Mouse (Mus musculus) liver, postnatal 0 days (tissue): ENCODE measurements at regions not wholly inside any gene's neighbourhood (a gene's known extent, or its start where the extent isn't known, plus 50 kb on each side); places are given as distances from the start of the nearest gene placed in this dataset.

Experiments used
- ATAC-seq: fragments of 200-750 bp; cut with Nextera tagmentation; 2 replicates; pipeline ENCODE4 v1.8.0; 2017; ENCODE audit warnings: mild to moderate bottlenecking, moderate library complexity
- DNase-seq: peaks from one replicate; pipeline ENCODE4 v3.0.0-alpha.2; 2016
- H3K27ac ChIP-seq: fragments of 300-500 bp; sonication (generic); 2 replicates; pipeline ENCODE4 v1.5.1; 2014; ENCODE audit warnings: antibody characterized with exemption, moderate library complexity, mild to moderate bottlenecking, low read depth
- H3K27me3 ChIP-seq: fragments of 300-500 bp; sonication (generic); 2 replicates; pipeline ENCODE4 v1.6.1; 2014; ENCODE audit warnings: low read length, control low read depth, mixed read lengths; ENCODE audit not compliant: insufficient read depth
- H3K36me3 ChIP-seq: fragments of 300-500 bp; sonication (generic); replicated peaks from 2 replicates; pipeline ENCODE4 v1.6.1; 2014; ENCODE audit warnings: mild to moderate bottlenecking, control low read depth, low read length, moderate library complexity, mixed read lengths; ENCODE audit not compliant: insufficient read depth
- H3K4me1 ChIP-seq: fragments of 300-500 bp; sonication (generic); 2 replicates; pipeline ENCODE4 v1.6.1; 2014; ENCODE audit warnings: antibody characterized with exemption, mild to moderate bottlenecking, control low read depth; ENCODE audit not compliant: insufficient read depth
- H3K4me2 ChIP-seq: fragments of 300-500 bp; sonication (generic); 2 replicates; pipeline ENCODE4 v1.6.1; 2014; ENCODE audit warnings: low read depth, mild to moderate bottlenecking, low read length, moderate library complexity, mixed read lengths
- H3K4me3 ChIP-seq: fragments of 300-500 bp; sonication (generic); 2 replicates; pipeline ENCODE4 v1.5.1; 2014; ENCODE audit warnings: low read depth, low read length
- H3K9ac ChIP-seq: fragments of 300-500 bp; sonication (generic); replicated peaks from 2 replicates; pipeline ENCODE4 v1.6.1; 2014; ENCODE audit warnings: mild to moderate bottlenecking, moderate library complexity
- H3K9me3 ChIP-seq: fragments of 300-500 bp; sonication (generic); 2 replicates; pipeline ENCODE4 v1.6.1; 2016; ENCODE audit warnings: mild to moderate bottlenecking, control low read depth, low read length, mixed read lengths
- CTCF ChIP-seq: sonication (generic); IDR thresholded peaks from 2 replicates; pipeline ENCODE4 v1.5.1; 2016; ENCODE audit warnings: antibody characterized with exemption, low read depth
- EP300 ChIP-seq: IDR thresholded peaks from 2 replicates; pipeline ENCODE4 v1.6.1; 2016; ENCODE audit warnings: antibody characterized with exemption, low read depth, mild to moderate bottlenecking
- WGBS: fragments of 180-500 bp; shearing (Covaris S2); extraction: QIAGEN DNeasy Blood & Tissue Kit; methylation state at CpG from one replicate; pipeline ENCODE4 v1.1.7; 2014; ENCODE audit not compliant: insufficient replicate concordance; 5-methylcytosine and 5-hydroxymethylcytosine counted together

DNA sequence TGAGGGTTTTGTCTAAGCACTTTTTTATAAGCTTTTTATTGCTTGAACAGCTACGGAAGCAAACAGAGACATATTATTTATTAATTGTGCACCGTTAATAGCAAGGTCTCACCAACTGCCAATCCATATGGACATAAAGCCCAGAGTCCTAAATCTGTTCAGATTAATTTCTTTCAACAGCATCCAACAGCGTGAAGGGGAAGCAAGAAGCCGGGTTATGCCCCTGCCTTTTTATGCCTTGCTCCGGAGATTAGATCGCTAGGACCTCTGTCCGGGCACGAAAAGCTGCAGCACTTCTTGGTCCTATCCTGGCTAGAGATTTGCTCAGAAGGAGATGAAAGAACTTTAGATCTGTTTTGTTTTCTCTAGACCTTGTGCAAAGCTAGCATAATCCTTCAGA, 289.6 kb upstream of the Epha7 start:
- Histone ChIP-seq H3K27me3 (no peaks in the 10 kb centered on the region), H3K9ac (no peak overlapping the region), H3K9me3 (no peaks in the 10 kb centered on the region), H3K4me3 (no peak overlapping the region), H3K4me1 (no peaks in the 10 kb centered on the region), H3K4me2 (no peak overlapping the region), H3K36me3 (no peaks in the 10 kb centered on the region), H3K27ac (no peak overlapping the region)
- DNase-seq (no peak), ATAC-seq (no peak)
- TF ChIP-seq CTCF (no peak), EP300 (no peak)
- WGBS, result 73% methylated on average over 8 of the region's 8 CpGs

- Histone ChIP-seq H3K4me3 (no peak overlapping the region), H3K4me2 (no peak overlapping the region), H3K27me3 (no peaks in the 10 kb centered on the region), H3K9me3 (no peaks in the 10 kb centered on the region), H3K9ac (no peak overlapping the region), H3K36me3 (no peaks in the 10 kb centered on the region), H3K4me1 (no peaks in the 10 kb centered on the region), H3K27ac (no peak overlapping the region)
- 16% methylated on average over 1 of the region's 1 CpGs for WGBS
- no peak for DNase-seq
- TF ChIP-seq EP300 (no peak), CTCF (no peak)
- ATAC-seq, result peak; percentile 62
Observed at GRCm38 (mm10) chr4:28542218-28542617, 270.7 kb upstream of the Epha7 start.

DNA sequence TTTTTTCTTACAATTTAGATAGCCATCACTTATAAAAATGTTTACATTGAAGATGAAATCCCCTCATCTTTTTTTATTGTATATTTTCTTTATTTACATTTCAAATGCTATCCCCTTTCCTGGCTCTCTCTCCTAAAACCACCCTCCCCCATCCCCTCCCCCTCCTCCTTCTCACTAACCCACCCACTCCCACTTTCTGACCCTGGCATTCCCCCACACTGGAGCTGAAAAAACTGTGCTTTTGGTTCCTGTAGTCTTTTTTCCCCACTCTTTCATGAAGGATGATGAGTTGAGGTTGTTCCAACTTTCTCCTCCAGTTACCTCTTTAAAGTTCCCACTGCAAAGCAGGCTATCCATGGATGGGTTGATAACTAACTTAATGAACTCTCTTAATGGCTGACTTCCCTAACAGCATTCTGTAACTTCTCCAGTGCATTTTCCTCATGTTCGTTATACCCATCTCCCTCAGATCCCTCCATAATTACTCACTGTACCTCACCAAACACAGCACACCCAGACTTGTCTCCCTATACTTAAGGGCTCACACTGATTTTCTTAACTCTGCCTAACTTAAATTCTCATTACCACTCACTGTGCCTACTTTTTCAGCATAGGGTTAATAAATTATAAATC, 270.1 kb upstream of the Epha7 start:
- Histone ChIP-seq H3K36me3 (no peaks in the 10 kb centered on the region), H3K4me2 (no peak overlapping the region), H3K27me3 (no peaks in the 10 kb centered on the region), H3K9ac (no peak overlapping the region), H3K27ac (no peak overlapping the region), H3K4me1 (no peaks in the 10 kb centered on the region), H3K9me3 (no peaks in the 10 kb centered on the region), H3K4me3 (no peak overlapping the region)
- WGBS, result 66% methylated on average over 1 of the region's 1 CpGs
- DNase-seq (no peak), ATAC-seq (no peak)
- no peak for TF ChIP-seq EP300
- no peak for TF ChIP-seq CTCF

GRCm38 (mm10) chr4:28548231-28548836, 264.6 kb upstream of the Epha7 start:
- Histone ChIP-seq H3K9ac (no peak overlapping the region), H3K36me3 (no peaks in the 10 kb centered on the region), H3K9me3 (no peaks in the 10 kb centered on the region), H3K4me1 (no peaks in the 10 kb centered on the region), H3K4me2 (no peak overlapping the region), H3K4me3 (no peak overlapping the region), H3K27ac (no peak overlapping the region), H3K27me3 (no peaks in the 10 kb centered on the region)
- WGBS, result 54% methylated on average over 6 of the region's 6 CpGs
- no peak for ATAC-seq
- no peak for TF ChIP-seq EP300
- no peak for TF ChIP-seq CTCF
- no peak for DNase-seq

DNA sequence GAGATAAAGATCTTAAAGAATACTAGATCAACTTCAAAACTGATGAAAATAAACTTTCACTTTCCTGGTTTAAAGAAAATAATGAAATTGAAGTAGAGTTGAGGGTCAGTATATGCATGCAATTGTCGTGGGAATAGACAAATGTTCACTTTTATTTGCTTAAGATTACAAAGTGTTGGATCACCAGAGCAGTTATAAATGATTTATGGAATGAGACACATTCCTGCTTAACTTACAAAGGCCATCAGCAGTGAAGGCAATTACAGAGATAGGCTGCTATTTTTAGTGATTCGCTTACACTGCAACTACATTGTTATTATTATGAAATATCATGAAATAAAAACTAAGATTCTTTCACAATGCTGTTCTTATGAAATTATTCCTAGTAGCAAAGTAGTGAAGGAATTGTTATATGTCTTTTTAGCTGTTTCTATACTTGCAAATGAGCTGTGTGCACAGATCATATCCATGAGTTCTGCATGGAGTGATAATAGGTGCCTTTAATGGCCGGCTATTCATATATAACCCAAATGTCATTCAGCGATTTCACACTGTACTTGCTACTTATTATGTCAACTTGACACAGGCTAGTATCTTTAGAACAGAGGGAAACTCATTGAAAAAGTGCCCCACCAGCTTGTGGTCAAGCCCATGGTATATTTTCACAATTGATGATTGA, 241.7 kb upstream of the Epha7 start:
- H3K27ac ChIP-seq, result no peak overlapping the region
- WGBS, result 73% methylated on average over 4 of the region's 4 CpGs
- H3K36me3 ChIP-seq, result no peaks in the 10 kb centered on the region
- no peaks in the 10 kb centered on the region for H3K4me1 ChIP-seq
- H3K9ac ChIP-seq, result no peak overlapping the region
- no peaks in the 10 kb centered on the region for H3K27me3 ChIP-seq
- no peak overlapping the region for H3K4me3 ChIP-seq
- TF ChIP-seq CTCF (no peak), EP300 (no peak)
- no peak for DNase-seq
- no peak overlapping the region for H3K4me2 ChIP-seq
- no peak for ATAC-seq
- no peaks in the 10 kb centered on the region for H3K9me3 ChIP-seq

DNA sequence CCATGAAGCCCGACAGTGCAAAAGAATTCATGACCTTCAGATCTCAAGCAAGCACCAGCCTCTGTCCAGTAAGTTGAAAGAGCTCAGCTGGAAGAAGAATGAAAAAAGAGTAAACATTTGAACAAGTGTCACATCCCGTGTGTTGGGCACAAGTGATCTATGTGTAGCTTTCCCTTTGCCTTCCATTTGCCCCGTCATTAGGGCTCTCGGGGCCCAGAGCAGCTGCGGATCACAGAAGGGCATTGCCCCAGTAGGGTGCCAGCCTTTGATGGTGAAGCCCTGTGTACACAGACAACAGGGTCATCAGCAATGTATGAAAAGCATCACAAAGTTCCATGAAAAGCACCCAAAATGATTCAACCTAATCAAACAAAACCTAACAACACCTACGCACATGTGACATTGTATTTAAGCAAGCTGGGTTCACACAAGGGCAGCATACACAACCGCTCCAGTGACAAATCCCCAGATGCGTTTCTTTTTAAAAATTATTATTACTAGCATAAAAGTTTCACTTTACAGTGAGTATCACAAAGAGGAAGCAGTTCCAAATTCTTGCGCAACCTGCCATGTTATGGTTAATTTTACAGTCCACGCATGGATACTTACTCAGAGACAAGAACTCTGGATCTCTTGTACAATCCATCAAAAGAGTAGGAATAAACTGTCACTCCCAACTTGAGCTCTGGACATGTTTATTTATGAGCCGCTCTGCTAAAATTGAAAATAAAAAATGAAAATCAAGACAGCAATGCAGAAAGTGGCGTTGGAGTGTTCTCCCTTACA, 224.0 kb upstream of the Epha7 start:
- 70% methylated on average over 12 of the region's 12 CpGs for WGBS
- DNase-seq (no peak), ATAC-seq (no peak)
- TF ChIP-seq EP300 (no peak), CTCF (no peak)
- H3K4me2 ChIP-seq, result no peak overlapping the region
- no peak overlapping the region for H3K27ac ChIP-seq
- H3K27me3 ChIP-seq, result no peaks in the 10 kb centered on the region
- no peak overlapping the region for H3K4me3 ChIP-seq
- no peaks in the 10 kb centered on the region for H3K4me1 ChIP-seq
- no peak overlapping the region for H3K9ac ChIP-seq
- no peaks in the 10 kb centered on the region for H3K9me3 ChIP-seq
- H3K36me3 ChIP-seq, result no peaks in the 10 kb centered on the region
